Mouse (Mus musculus) ES-E14 (cell line): ENCODE measurements around the gene 3110009E18Rik. TPM values are rescaled to one million over a fixed set of nuclear protein-coding genes. Genes with fewer than 3 reads are reported as not detected.

ENCODE experiments used
- DNase-seq: peaks from one replicate; pipeline ENCODE4 v3.0.0-alpha.2; 2013; ENCODE audit warnings: low read depth, low spot score
- H3K27ac ChIP-seq: 2 replicates; pipeline ENCODE4 v1.5.1; 2012; ENCODE audit warnings: low read depth, mild to moderate bottlenecking, low read length, moderate library complexity, mixed read lengths; ENCODE audit not compliant: poor library complexity, insufficient read depth, severe bottlenecking
- H3K36me3 ChIP-seq: 2 replicates; pipeline ENCODE4 v1.6.1; 2012; ENCODE audit warnings: mild to moderate bottlenecking, low read length, moderate library complexity, mixed read lengths; ENCODE audit not compliant: control insufficient read depth, poor library complexity, insufficient read depth, severe bottlenecking
- H3K4me1 ChIP-seq, 2 experiments: fragments of 150-350 bp in 1 of 2; sonication (generic) in 1 of 2; 2 replicates each; pipeline ENCODE4 v1.6.1; 2012; ENCODE audit warnings: low read length in 2 of 2, mild to moderate bottlenecking in 1 of 2, mixed read lengths in 1 of 2; ENCODE audit not compliant: control insufficient read depth in 2 of 2, insufficient read depth in 2 of 2, poor library complexity in 1 of 2
- H3K4me3 ChIP-seq, 2 experiments: fragments of 150-350 bp in 1 of 2; sonication (generic) in 1 of 2; 2 replicates each; pipeline ENCODE4 v1.5.1; 2012; ENCODE audit warnings: low read length in 2 of 2, low read depth in 1 of 2, mild to moderate bottlenecking in 1 of 2, mixed read lengths in 1 of 2; ENCODE audit not compliant: insufficient read depth in 1 of 2, poor library complexity in 1 of 2, severe bottlenecking in 1 of 2
- H3K9ac ChIP-seq: 2 replicates; pipeline ENCODE4 v1.6.1; 2012; ENCODE audit warnings: low read depth, mild to moderate bottlenecking, low read length, mixed read lengths; ENCODE audit not compliant: poor library complexity, insufficient read depth, severe bottlenecking
- H3K9me3 ChIP-seq: fragments of 150-350 bp; sonication (generic); 2 replicates; pipeline ENCODE4 v1.6.1; 2012; ENCODE audit warnings: low read depth, mild to moderate bottlenecking, low read length; ENCODE audit not compliant: control insufficient read depth, insufficient read depth
- CHD2 ChIP-seq: IDR thresholded peaks from 2 replicates; pipeline ENCODE4 v1.6.1; 2014; ENCODE audit warnings: mild to moderate bottlenecking, low read depth, low read length, inconsistent platforms
- HCFC1 ChIP-seq: IDR thresholded peaks from 2 replicates; pipeline ENCODE4 v1.6.1; 2012; ENCODE audit warnings: low read length, inconsistent platforms, borderline replicate concordance; ENCODE audit not compliant: insufficient read depth
- MAFK ChIP-seq: IDR thresholded peaks from 2 replicates; pipeline ENCODE4 v1.6.1; 2014; ENCODE audit warnings: mild to moderate bottlenecking, low read depth, low read length, inconsistent platforms; ENCODE audit not compliant: insufficient read depth
- ZC3H11A ChIP-seq: IDR thresholded peaks from 2 replicates; pipeline ENCODE4 v1.6.1; 2012; ENCODE audit warnings: low read depth, mild to moderate bottlenecking, inconsistent platforms, low read length, borderline replicate concordance
- ZNF384 ChIP-seq: IDR thresholded peaks from 2 replicates; pipeline ENCODE4 v1.6.1; 2012; ENCODE audit warnings: low read depth, low read length, inconsistent platforms
- in situ Hi-C, 2 experiments: fragments of 600-800 bp; cut with MboI; formaldehyde crosslinking; loops; one replicate each; pipeline ENCODE4 v1.15.1; 2025; ENCODE audit warnings: low sequenced_read_pairs in 2 of 2, inconsistent platforms in 1 of 2; ENCODE audit not compliant: unreplicated experiment in 2 of 2
- total RNA-seq: library from RNA; depleted of rRNA; stranded (reverse); fragments of 300-350 nt; gene quantifications from 2 replicates; pipeline ENCODE4 v1.2.3, GENCODE M21; 2012

3110009E18Rik gene
- total RNA-seq, 1 experiment: 8.3 TPM

DNA sequence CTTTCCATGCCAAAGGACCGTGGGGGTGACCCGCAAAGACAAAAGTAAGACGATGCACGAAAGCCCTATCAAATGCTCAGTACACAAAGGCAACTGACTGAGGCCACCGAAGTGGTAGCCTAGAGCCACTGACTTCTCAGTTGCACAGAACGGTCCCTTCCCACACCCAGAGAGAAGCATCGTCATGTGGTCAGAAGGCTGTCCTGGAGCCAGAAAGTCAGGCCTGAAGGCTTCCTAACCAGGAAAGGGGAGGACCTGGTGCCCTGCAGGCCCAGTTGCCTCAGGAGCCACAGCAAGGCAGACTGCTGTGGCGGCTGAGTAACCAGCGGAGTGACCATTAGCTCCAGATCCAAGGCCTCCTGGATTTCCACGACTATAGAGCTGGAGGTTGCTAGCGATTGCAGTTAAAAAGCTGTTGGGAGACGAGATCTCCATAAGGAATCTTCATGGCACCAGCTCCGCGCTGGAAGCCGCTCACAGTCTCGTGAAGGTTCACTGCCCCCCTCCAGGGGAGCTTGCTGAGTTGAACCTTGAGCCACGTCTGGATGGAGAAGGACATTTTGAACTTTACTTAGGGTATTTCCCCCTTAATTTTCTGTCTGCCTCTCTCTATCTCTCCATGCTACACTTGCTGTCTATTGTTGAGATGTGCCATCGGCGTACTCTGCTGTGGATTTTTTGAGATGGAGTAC, 11.1 kb upstream of the 3110009E18Rik start:
- Histone ChIP-seq H3K27ac (no peak overlapping the region), H3K4me1 (0 out of 4 replicates have a peak, but pooled peaks cover 0 to 2% of the 10 kb centered on the region in 2 experiments), H3K9ac (no peak overlapping the region), H3K9me3 (no peaks in the 10 kb centered on the region), H3K36me3 (peaks cover 7% of the 10 kb centered on the region; the same call in 1 of the 2 replicates), H3K4me3 (no peak overlapping the region)
- no peak for TF ChIP-seq CHD2
- no peak for TF ChIP-seq ZC3H11A
- in situ Hi-C loops: no loop called here
- no peak for DNase-seq

DNA sequence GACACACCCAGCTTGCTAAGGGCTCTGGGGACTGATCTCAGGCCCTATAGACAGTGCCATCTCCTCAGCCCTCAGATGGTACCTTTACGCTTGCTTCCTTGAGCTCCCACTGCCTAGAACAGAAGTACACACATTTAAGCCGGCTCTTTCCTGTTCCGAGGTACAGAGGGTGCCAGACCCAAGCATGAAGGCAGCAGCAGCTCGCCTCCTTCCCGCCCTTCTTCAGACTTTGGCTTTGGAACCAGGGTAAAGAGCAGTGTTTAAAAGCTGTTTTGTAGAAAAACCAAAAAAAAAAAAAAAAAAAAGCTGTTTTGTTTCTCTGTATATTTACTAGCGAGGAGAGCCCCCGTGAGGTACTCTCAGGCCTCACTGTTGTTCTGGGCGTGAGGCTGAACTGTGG, 9.2 kb upstream of the 3110009E18Rik start:
- in situ Hi-C loops: no loop called here
- Histone ChIP-seq H3K27ac (no peak overlapping the region), H3K36me3 (peaks cover 20% of the 10 kb centered on the region), H3K4me1 (0 out of 4 replicates have a peak, but pooled peaks cover 0 to 2% of the 10 kb centered on the region in 2 experiments), H3K9me3 (no peaks in the 10 kb centered on the region), H3K4me3 (no peak overlapping the region), H3K9ac (no peak overlapping the region)
- TF ChIP-seq CHD2 (no peak), MAFK (no peak)
- DNase-seq: no peak

DNA sequence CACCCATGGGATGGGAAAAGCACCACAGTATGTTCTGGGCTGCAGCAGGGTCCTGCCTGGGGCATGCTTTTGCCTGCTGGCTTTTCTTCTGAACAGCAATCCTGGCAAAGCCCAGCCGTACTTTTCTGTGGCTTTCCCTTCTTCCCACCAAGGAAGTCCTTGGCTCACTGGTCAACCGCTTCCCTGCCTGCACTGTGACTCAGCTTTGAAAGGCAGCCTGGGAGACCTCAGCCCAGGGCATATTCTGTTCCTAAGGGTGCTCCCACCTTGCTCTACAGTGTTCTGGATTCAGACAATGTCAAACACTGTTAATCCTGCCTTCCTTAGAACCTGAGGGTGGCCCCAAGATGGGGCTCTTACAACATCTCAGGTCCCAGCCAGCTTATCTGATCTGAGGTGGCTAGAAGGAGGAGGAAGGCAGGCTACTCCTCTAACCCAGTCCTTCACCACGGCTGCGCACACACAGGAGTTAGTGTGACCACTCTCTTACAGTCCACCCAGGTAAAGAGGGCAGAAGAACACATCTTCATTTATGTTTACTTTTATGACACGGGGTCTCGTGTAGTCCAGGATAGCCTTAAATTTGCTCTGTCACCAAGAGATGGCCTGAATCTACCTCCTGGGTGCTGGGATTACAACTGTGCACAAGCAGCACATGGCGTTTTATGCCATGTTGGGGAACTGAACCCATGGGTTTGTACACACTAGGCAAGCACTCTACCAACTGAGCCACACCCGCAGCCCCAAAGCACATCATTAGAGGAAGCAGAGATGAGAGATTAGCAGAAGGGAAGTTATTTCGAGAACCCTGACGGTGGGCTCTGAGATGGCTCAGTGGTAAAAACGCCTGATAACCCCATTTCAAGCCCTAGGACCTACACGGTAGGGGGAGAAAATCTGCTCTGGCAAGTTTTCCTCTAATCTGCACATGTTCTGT, 8.5 kb upstream of the 3110009E18Rik start:
- Histone ChIP-seq H3K4me3 (no peak overlapping the region), H3K9me3 (no peaks in the 10 kb centered on the region), H3K36me3 (peaks cover 20% of the 10 kb centered on the region), H3K4me1 (0 out of 4 replicates have a peak, but pooled peaks cover 0 to 2% of the 10 kb centered on the region in 2 experiments), H3K9ac (no peak overlapping the region; the same call in 1 of the 2 replicates), H3K27ac (no peak overlapping the region)
- DNase-seq: no peak
- in situ Hi-C loops: no loop called here
- TF ChIP-seq ZC3H11A (no peak), ZNF384 (no peak), MAFK (no peak), HCFC1 (no peak), CHD2 (no peak)

DNA sequence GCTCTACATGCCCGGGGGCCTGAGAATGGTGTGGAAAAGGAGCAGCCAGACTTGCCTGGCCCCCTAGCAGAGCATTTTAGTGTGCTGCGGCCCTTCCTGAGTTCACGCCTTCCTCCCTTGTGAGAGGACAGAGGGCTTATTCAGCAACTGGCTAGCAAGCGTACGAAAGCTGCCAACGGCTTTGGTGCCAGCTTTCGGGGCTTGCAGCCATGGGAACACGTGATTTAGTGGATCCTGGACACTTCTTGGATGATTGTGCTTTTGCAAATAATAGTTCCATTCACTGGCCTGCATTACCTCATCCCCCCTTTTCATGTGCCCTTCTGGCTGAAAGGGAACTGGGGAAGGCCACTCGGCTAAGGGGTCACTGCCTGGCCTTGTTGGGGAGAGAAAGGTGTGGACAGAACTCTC, 5.3 kb upstream of the 3110009E18Rik start:
- in situ Hi-C loops: no loop called here
- Histone ChIP-seq H3K4me3 (no peak overlapping the region), H3K36me3 (peaks cover 20% of the 10 kb centered on the region), H3K4me1 (peaks cover 5 to 7% of the 10 kb centered on the region in 2 experiments; a peak in 2 of 4 replicates), H3K27ac (no peak overlapping the region), H3K9ac (no peak overlapping the region), H3K9me3 (no peaks in the 10 kb centered on the region)
- TF ChIP-seq MAFK (no peak), HCFC1 (no peak), ZNF384 (no peak), CHD2 (no peak), ZC3H11A (no peak)
- DNase-seq: no peak
